Mouse (Mus musculus): ENCODE results near the gene Mvd. TPM values are rescaled to one million over a fixed set of nuclear protein-coding genes. Genes with fewer than 3 reads are reported as not detected.

Gene Mvd
- polyA plus RNA-seq, 1 experiment from 2014 or later, result 14.4 TPM

DNA sequence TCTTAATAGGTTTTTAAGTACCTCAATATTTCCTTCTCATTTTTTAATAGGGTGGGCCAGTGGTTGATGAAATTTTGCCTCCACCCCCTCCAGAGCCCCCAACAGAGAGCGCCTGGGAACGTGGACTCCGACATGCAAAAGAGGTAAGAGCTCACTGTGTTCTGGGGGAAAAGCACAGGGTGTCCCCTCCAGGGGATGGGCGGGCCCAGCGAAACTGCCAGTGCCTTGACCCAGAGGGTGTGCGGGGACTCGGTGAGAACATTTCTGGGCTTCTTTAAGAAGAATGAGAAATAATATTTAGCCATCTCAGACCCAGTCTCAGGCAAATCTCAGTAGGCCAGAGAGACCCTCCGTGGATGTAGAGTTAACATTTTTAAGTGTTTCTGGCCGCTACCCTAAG lies 45.0 kb downstream of the Mvd start:
- Histone ChIP-seq H3K9ac (ENCODE audit: low read length) (no peak overlapping the region), H3K27me3 (ENCODE audit: control insufficient read depth, insufficient read depth, low read length) (no peaks in the 10 kb centered on the region), H3K27ac (replicated peaks in 1 of 2; ENCODE audit: control insufficient read depth in 1 of 2, insufficient read depth in 1 of 2, low read depth in 2 of 2, low read length in 2 of 2) (no peak overlapping the region), H3K4me2 (ENCODE audit: low read length) (no peak overlapping the region), H3K4me1 (ENCODE audit: control insufficient read depth in 2 of 2, insufficient read depth in 2 of 2, low read length in 2 of 2) (no peaks in the 10 kb centered on the region), H3K36me3 (ENCODE audit: control insufficient read depth, insufficient read depth, low read length) (peaks cover 95% of the 10 kb centered on the region), H3K9me3 (ENCODE audit: control insufficient read depth, low read length) (no peaks in the 10 kb centered on the region), H3K4me3 (ENCODE audit: control insufficient read depth in 1 of 2, insufficient read depth in 1 of 2, low read depth in 1 of 2, low read length in 2 of 2) (no peak overlapping the region)
- WGBS, result 95% methylated on average over 9 of the region's 9 CpGs
- ATAC-seq (ENCODE audit: insufficient number of reproducible peaks, insufficient read depth, low FRiP score, low read depth), result no peak

DNA sequence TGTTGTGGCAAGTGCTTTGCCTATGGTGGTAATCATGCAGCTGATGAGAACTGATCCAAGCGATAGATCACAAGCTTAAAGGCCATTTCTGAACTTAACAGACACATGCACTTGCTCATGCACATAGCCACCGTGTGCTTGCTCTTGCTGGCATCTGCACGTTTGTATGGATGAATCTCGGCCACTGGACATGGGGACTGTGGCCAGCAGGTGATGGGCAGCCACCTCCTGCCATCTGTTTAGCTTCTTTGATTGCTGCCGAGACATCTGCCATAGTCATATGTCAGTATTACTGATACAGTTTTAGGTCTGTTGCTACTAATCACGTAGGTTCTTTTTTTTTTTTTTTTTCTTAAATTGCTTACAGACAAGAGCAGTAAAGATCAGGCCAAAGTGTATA lies 47.9 kb downstream of the Mvd start:
- H3K9me3 ChIP-seq (ENCODE audit: control insufficient read depth, low read length), result no peaks in the 10 kb centered on the region
- H3K27me3 ChIP-seq (ENCODE audit: control insufficient read depth, insufficient read depth, low read length), result no peaks in the 10 kb centered on the region
- peaks cover 92% of the 10 kb centered on the region for H3K36me3 ChIP-seq (ENCODE audit: control insufficient read depth, insufficient read depth, low read length)
- H3K4me3 ChIP-seq (ENCODE audit: control insufficient read depth in 1 of 2, insufficient read depth in 1 of 2, low read depth in 1 of 2, low read length in 2 of 2), result no peak overlapping the region
- 88% methylated on average over 6 of the region's 6 CpGs for WGBS
- no peaks in the 10 kb centered on the region for H3K4me1 ChIP-seq (ENCODE audit: control insufficient read depth in 2 of 2, insufficient read depth in 2 of 2, low read length in 2 of 2)
- no peak overlapping the region for H3K27ac ChIP-seq (replicated peaks in 1 of 2; ENCODE audit: control insufficient read depth in 1 of 2, insufficient read depth in 1 of 2, low read depth in 2 of 2, low read length in 2 of 2)
- no peak overlapping the region for H3K4me2 ChIP-seq (ENCODE audit: low read length)
- H3K9ac ChIP-seq (ENCODE audit: low read length), result no peak overlapping the region
- ATAC-seq (ENCODE audit: insufficient number of reproducible peaks, insufficient read depth, low FRiP score, low read depth), result no peak

DNA sequence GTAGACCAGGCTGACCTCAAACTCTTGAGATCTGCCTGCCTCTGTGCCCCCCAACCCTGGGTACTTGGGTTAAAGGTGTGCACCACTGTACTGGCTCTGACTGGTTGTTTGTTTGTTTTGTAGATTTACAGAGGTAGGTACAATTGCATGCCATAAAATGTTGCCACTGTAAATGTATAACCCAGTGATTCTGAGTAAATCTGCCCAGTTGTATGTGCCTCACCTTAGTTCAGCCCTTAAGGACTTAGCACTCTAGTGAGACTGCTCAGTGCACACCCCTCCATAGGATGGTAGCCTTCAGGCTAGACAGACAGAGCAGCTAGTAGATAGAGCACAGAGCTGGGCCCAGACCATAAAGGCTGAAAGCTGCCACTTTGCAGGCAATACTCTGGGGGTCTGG lies 49.5 kb downstream of the Mvd start:
- no peak for ATAC-seq (ENCODE audit: insufficient number of reproducible peaks, insufficient read depth, low FRiP score, low read depth)

DNA sequence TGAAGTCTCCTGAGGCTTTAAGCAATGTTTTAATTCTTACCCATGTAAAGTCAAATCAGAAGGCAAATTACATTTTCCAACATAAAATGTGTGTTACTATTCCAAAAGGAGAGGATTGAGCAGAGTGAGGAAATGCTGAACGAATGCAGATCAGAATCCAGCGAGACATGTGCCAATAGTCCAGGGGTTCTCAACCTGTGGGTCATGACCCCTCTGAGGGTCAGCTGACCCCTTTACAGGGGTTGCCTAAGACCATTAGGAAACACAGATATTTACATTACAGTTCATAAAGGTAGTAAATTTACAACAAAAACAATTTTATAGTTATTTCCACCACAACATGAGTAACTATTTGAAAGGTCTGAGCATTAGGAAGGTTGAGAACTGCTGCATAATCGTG lies 52.5 kb downstream of the Mvd start:
- WGBS, result 92% methylated on average over 3 of the region's 3 CpGs
- no peak for ATAC-seq (ENCODE audit: insufficient number of reproducible peaks, insufficient read depth, low FRiP score, low read depth)
- Histone ChIP-seq H3K9ac (ENCODE audit: low read length) (no peak overlapping the region), H3K4me2 (ENCODE audit: low read length) (no peak overlapping the region), H3K27ac (replicated peaks in 1 of 2; ENCODE audit: control insufficient read depth in 1 of 2, insufficient read depth in 1 of 2, low read depth in 2 of 2, low read length in 2 of 2) (no peak overlapping the region), H3K27me3 (ENCODE audit: control insufficient read depth, insufficient read depth, low read length) (no peaks in the 10 kb centered on the region), H3K36me3 (ENCODE audit: control insufficient read depth, insufficient read depth, low read length) (peaks cover 94% of the 10 kb centered on the region), H3K9me3 (ENCODE audit: control insufficient read depth, low read length) (no peaks in the 10 kb centered on the region), H3K4me1 (ENCODE audit: control insufficient read depth in 2 of 2, insufficient read depth in 2 of 2, low read length in 2 of 2) (no peaks in the 10 kb centered on the region), H3K4me3 (ENCODE audit: control insufficient read depth in 1 of 2, insufficient read depth in 1 of 2, low read depth in 1 of 2, low read length in 2 of 2) (no peak overlapping the region)

More for the DNA sequence above, 49.5 kb downstream of the Mvd start:
- peaks cover 90% of the 10 kb centered on the region for H3K36me3 ChIP-seq (ENCODE audit: control insufficient read depth, insufficient read depth, low read length)
- no peak overlapping the region for H3K4me3 ChIP-seq (ENCODE audit: control insufficient read depth in 1 of 2, insufficient read depth in 1 of 2, low read depth in 1 of 2, low read length in 2 of 2)
- H3K9me3 ChIP-seq (ENCODE audit: control insufficient read depth, low read length), result no peaks in the 10 kb centered on the region
- H3K27me3 ChIP-seq (ENCODE audit: control insufficient read depth, insufficient read depth, low read length), result no peaks in the 10 kb centered on the region
- H3K27ac ChIP-seq (replicated peaks in 1 of 2; ENCODE audit: control insufficient read depth in 1 of 2, insufficient read depth in 1 of 2, low read depth in 2 of 2, low read length in 2 of 2), result no peak overlapping the region
- no peaks in the 10 kb centered on the region for H3K4me1 ChIP-seq (ENCODE audit: control insufficient read depth in 2 of 2, insufficient read depth in 2 of 2, low read length in 2 of 2)
- H3K4me2 ChIP-seq (ENCODE audit: low read length), result no peak overlapping the region
- H3K9ac ChIP-seq (ENCODE audit: low read length), result no peak overlapping the region

DNA sequence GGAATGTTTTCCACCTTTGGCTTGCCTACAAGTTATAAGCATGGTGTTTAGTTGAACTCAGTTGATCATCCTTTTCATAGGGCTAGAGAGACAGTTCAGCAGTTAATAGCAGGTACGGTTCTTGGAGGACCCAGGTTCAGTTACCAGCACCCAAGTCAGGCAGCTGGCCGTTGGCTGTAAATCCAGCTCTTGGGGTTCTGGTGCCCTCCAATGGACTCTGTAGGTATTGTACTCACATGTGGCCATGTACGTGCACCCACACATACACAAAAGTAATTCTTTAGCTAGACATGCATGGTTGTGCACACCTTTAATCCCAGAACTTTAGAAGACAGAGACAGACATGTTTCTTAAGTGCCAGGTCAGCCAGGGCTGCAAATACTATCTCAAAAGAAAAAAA lies 53.9 kb downstream of the Mvd start:
- Histone ChIP-seq H3K9me3 (ENCODE audit: control insufficient read depth, low read length) (no peaks in the 10 kb centered on the region), H3K36me3 (ENCODE audit: control insufficient read depth, insufficient read depth, low read length) (peaks cover 95% of the 10 kb centered on the region), H3K9ac (ENCODE audit: low read length) (no peak overlapping the region), H3K4me3 (ENCODE audit: control insufficient read depth in 1 of 2, insufficient read depth in 1 of 2, low read depth in 1 of 2, low read length in 2 of 2) (no peak overlapping the region), H3K4me1 (ENCODE audit: control insufficient read depth in 2 of 2, insufficient read depth in 2 of 2, low read length in 2 of 2) (no peaks in the 10 kb centered on the region), H3K27ac (replicated peaks in 1 of 2; ENCODE audit: control insufficient read depth in 1 of 2, insufficient read depth in 1 of 2, low read depth in 2 of 2, low read length in 2 of 2) (no peak overlapping the region), H3K4me2 (ENCODE audit: low read length) (no peak overlapping the region), H3K27me3 (ENCODE audit: control insufficient read depth, insufficient read depth, low read length) (no peaks in the 10 kb centered on the region)
- WGBS, result 91% methylated on average over 3 of the region's 3 CpGs
- no peak for ATAC-seq (ENCODE audit: insufficient number of reproducible peaks, insufficient read depth, low FRiP score, low read depth)

Small RNA genes lying within 50 kb of the gene (microRNA-seq; reads per million reads assigned to microRNA genes)
- gene Gm24366, result not detected

Other genes starting within 250 kb of the Mvd start
- gene Zfpm1, start 161.3 kb downstream of the Mvd start, polyA plus RNA-seq (2014; fragmentation: Nextera tagmentation; extraction: Ambion mirVana), result 4.4 and 6.1 TPM in 2 replicates
- not detected in 2 replicates for gene Trhr2, start 82.7 kb downstream of the Mvd start, polyA plus RNA-seq (2014; fragmentation: Nextera tagmentation; extraction: Ambion mirVana)
- gene Zc3h18, start 66.8 kb downstream of the Mvd start, polyA plus RNA-seq (2014; fragmentation: Nextera tagmentation; extraction: Ambion mirVana), result 17.7 and 19.6 TPM in 2 replicates
- gene Il17c, start 21.4 kb downstream of the Mvd start, polyA plus RNA-seq (2014; fragmentation: Nextera tagmentation; extraction: Ambion mirVana), result not detected in 2 replicates
- gene Cyba, start 10.5 kb downstream of the Mvd start, polyA plus RNA-seq (2014; fragmentation: Nextera tagmentation; extraction: Ambion mirVana), result 194 and 196 TPM in 2 replicates
- gene Snai3, start 17.3 kb upstream of the Mvd start, polyA plus RNA-seq (2014; fragmentation: Nextera tagmentation; extraction: Ambion mirVana), result 2.6 TPM in 2 replicates
- gene Rnf166, start 32.6 kb upstream of the Mvd start, polyA plus RNA-seq (2014; fragmentation: Nextera tagmentation; extraction: Ambion mirVana), result 39.8 and 40.8 TPM in 2 replicates
- gene Ctu2, start 32.7 kb upstream of the Mvd start, polyA plus RNA-seq (2014; fragmentation: Nextera tagmentation; extraction: Ambion mirVana), result 24.9 and 33.0 TPM in 2 replicates
- gene Piezo1, start 107.9 kb upstream of the Mvd start, polyA plus RNA-seq (2014; fragmentation: Nextera tagmentation; extraction: Ambion mirVana), result 14.9 and 16.3 TPM in 2 replicates
- gene Cdt1, start 124.6 kb upstream of the Mvd start, polyA plus RNA-seq (2014; fragmentation: Nextera tagmentation; extraction: Ambion mirVana), result 23.2 and 27.6 TPM in 2 replicates
- gene Aprt, start 133.5 kb upstream of the Mvd start, polyA plus RNA-seq (2014; fragmentation: Nextera tagmentation; extraction: Ambion mirVana), result 240 and 243 TPM in 2 replicates
- gene Galns, start 168.0 kb upstream of the Mvd start, polyA plus RNA-seq (2014; fragmentation: Nextera tagmentation; extraction: Ambion mirVana), result 10.3 and 11.2 TPM in 2 replicates
- gene Trappc2l, start 168.2 kb upstream of the Mvd start, polyA plus RNA-seq (2014; fragmentation: Nextera tagmentation; extraction: Ambion mirVana), result 78.2 and 84.8 TPM in 2 replicates
- not detected in 2 replicates for gene Pabpn1l, start 179.3 kb upstream of the Mvd start, polyA plus RNA-seq (2014; fragmentation: Nextera tagmentation; extraction: Ambion mirVana)